ENCODE assay signal across 21 mouse cellular contexts in genomic region chr8:45936986-45937385, GRCm38 (mm10). TPM values are rescaled to one million over a fixed set of nuclear protein-coding genes. Genes with fewer than 3 reads are reported as not detected.
"Had no signal": no experiment of that assay in that cellular context is flagged by ENCODE, and none has a peak within 500 bp of the region (broad histone marks: within the 10 kb centered on the region; RNA-seq: fewer than 3 reads in every experiment).

No protein-coding gene starts in this region.

- DNase-seq: cerebellum, adult 8-10 months; cerebellum, adult 9-10 months; cerebellum, adult 9-11 months; cerebellum, postnatal 10 days; cerebellum, postnatal 14 days; cerebellum, postnatal 25 days; cerebellum, postnatal 36 days; embryo, embryonic 11 days; forebrain, postnatal 0 days; gastrocnemius, adult 2 months; gastrocnemius, postnatal 10 days; gastrocnemius, postnatal 14 days; gastrocnemius, postnatal 25 days; gastrocnemius, postnatal 36 days; heart, adult 18-20 months; heart, adult 2 months had no signal

RNA-seq across cellular contexts. Expression of gene Ccdc110, which starts 2.6 kb away (rescaled TPM):
- total RNA-seq: common myeloid progenitor, adult 5-6 weeks; gastrocnemius, adult 2 months; gastrocnemius, adult 8-10 months; gastrocnemius, postnatal 10 days; gastrocnemius, postnatal 14 days; gastrocnemius, postnatal 25 days; gastrocnemius, postnatal 36 days; gastrocnemius, postnatal 4 days; granulocyte monocyte progenitor cell, adult 5-6 weeks; heart, adult 18-20 months; heart, adult 2 months; heart, adult 8-10 months had no signal

RNA-seq across cellular contexts. Expression of gene Pdlim3, which starts 51.7 kb away (rescaled TPM):
- total RNA-seq: common myeloid progenitor, adult 5-6 weeks; granulocyte monocyte progenitor cell, adult 5-6 weeks had no signal
